11 mouse cellular contexts compared by ENCODE assay signal in genomic region chr6:30308751-30309150, GRCm38 (mm10). TPM values are rescaled to one million over a fixed set of nuclear protein-coding genes. Genes with fewer than 3 reads are reported as not detected.
DNase-seq lines count a peak whose midpoint lies in the region; ATAC-seq lines count a peak whose summit lies in the region.
"Had no signal": no experiment of that assay in that cellular context is flagged by ENCODE, and none has a peak within 500 bp of the region (broad histone marks: within the 10 kb centered on the region; RNA-seq: fewer than 3 reads in every experiment).

No protein-coding gene starts in this region.

- H3K27ac ChIP-seq in liver, embryonic 15.5 days (replicated peaks), result peak overlapping the region; percentile 94
- H3K27ac ChIP-seq: hindbrain, postnatal 0 days; limb, embryonic 13.5 days had no signal

- DNase-seq in kidney, postnatal 4 days, result peak; percentile 12 to 18
- DNase-seq in kidney, postnatal 25 days, result no peak
- DNase-seq in embryo, embryonic 10.5 days (ENCODE audit: low spot score), result peak; percentile 23
- DNase-seq in frontal cortex, postnatal 25 days (ENCODE audit: low spot score in 2 of 2), result no peak
- DNase-seq in layer of hippocampus, adult 8-10 months (ENCODE audit: low spot score in 2 of 2), result no peak

- peaks cover 67% of the 10 kb centered on the region for H3K4me1 ChIP-seq in erythroblast, embryonic 14.5 days (ENCODE audit: control insufficient read depth)
- H3K4me1 ChIP-seq in liver, embryonic 15.5 days (replicated peaks), result peaks cover 52% of the 10 kb centered on the region

- H3K9me3 ChIP-seq in erythroblast, embryonic 14.5 days (ENCODE audit: control insufficient read depth, low read length), result peaks cover 7% of the 10 kb centered on the region
- H3K9me3 ChIP-seq in liver, embryonic 15.5 days (replicated peaks), result no peaks in the 10 kb centered on the region
- H3K9me3 ChIP-seq: limb, embryonic 13.5 days had no signal

- 70% methylated on average over 4 of the region's 4 CpGs for WGBS in liver, embryonic 15.5 days (ENCODE audit: insufficient replicate concordance)

- H3K36me3 ChIP-seq in erythroblast, embryonic 14.5 days (ENCODE audit: control insufficient read depth), result peaks cover 7% of the 10 kb centered on the region
- no peaks in the 10 kb centered on the region for H3K36me3 ChIP-seq in liver, embryonic 15.5 days (replicated peaks)
- H3K36me3 ChIP-seq: limb, embryonic 13.5 days had no signal

- no peak overlapping the region; the same call in 1 of the 2 replicates for H3K9ac ChIP-seq in liver, embryonic 15.5 days
- H3K9ac ChIP-seq: limb, embryonic 13.5 days had no signal

- peak overlapping the region; percentile 56; the same call in 1 of the 2 replicates for H3K4me2 ChIP-seq in liver, embryonic 15.5 days
- H3K4me2 ChIP-seq: limb, embryonic 13.5 days had no signal

- H3K4me3 ChIP-seq in erythroblast, embryonic 14.5 days (replicated peaks), result peak overlapping the region; percentile 48
- H3K4me3 ChIP-seq in liver, embryonic 15.5 days (replicated peaks), result no peak overlapping the region
- H3K4me3 ChIP-seq: limb, embryonic 13.5 days had no signal

- H3K27me3 ChIP-seq in erythroblast, embryonic 14.5 days (ENCODE audit: control insufficient read depth), result no peaks in the 10 kb centered on the region
- H3K27me3 ChIP-seq in liver, embryonic 15.5 days, result no peaks in the 10 kb centered on the region
- H3K27me3 ChIP-seq: limb, embryonic 13.5 days had no signal

- no peak for ATAC-seq in erythroblast, adult 5-6 weeks (replicated peaks; ENCODE audit: low FRiP score, poor library complexity, severe bottlenecking)
- ATAC-seq in liver, embryonic 15.5 days (ENCODE audit: insufficient read depth), result no peak
- ATAC-seq: activated CD4-positive, CD25-positive, alpha-beta regulatory T cell, adult 4 months; hindbrain, postnatal 0 days had no signal

RNA-seq across cellular contexts. Expression of gene Ube2h, which starts 4.4 kb away (rescaled TPM):
- 18.3 and 28.7 TPM in 2 replicates for polyA plus RNA-seq in erythroblast, embryonic 14.5 days (2012)
- total RNA-seq in erythroblast, adult 5-6 weeks (2015; ENCODE audit: low replicate concordance), result 230 and 271 TPM in 2 replicates
- 407 and 551 TPM in 2 replicates for total RNA-seq in erythroblast, adult 5-6 weeks (2017; ENCODE audit: low replicate concordance)
- 33.8 and 34.7 TPM in 2 replicates for polyA plus RNA-seq in liver, embryonic 15.5 days (2015; fragmentation: Nextera tagmentation; extraction: Ambion mirVana)
- total RNA-seq in layer of hippocampus, adult 8-10 months (2022), result 10 to 100 TPM; 81.4 to 88.7 (median 86.1) TPM

Comparison
In these comparisons a context has a peak if more than half of its experiments do, and no peak if none do; other contexts are left out.
1. DNase-seq: peak in kidney, postnatal 4 days (2 of 2) and embryo, embryonic 10.5 days (single experiment); none in kidney, postnatal 25 days (0 of 2), frontal cortex, postnatal 25 days (0 of 2) and layer of hippocampus, adult 8-10 months (0 of 2).